Mouse (Mus musculus) midbrain, embryonic 16.5 days (tissue): ENCODE results near the gene Mcm10. TPM values are rescaled to one million over a fixed set of nuclear protein-coding genes. Genes with fewer than 3 reads are reported as not detected.
"Not testable (repeated sequence)": the region's sequence is repeated elsewhere in the genome, so short reads cannot be mapped to it uniquely, and the experiment has no call there.

Source experiments
- ATAC-seq: fragments of 200-750 bp; cut with Nextera tagmentation; 2 replicates; pipeline ENCODE4 v1.8.0; 2017; ENCODE audit warnings: moderate TSS enrichment
- H3K27ac ChIP-seq: fragments of 300-500 bp; sonication (generic); 2 replicates; pipeline ENCODE4 v1.5.1; 2014; ENCODE audit warnings: mild to moderate bottlenecking, low read length, mixed read lengths
- H3K27me3 ChIP-seq: fragments of 300-500 bp; sonication (generic); 2 replicates; pipeline ENCODE4 v1.6.1; 2014; ENCODE audit warnings: low read depth, low read length, mixed read lengths; ENCODE audit not compliant: control insufficient read depth, insufficient read depth
- H3K36me3 ChIP-seq: fragments of 300-500 bp; sonication (generic); 2 replicates; pipeline ENCODE4 v1.6.1; 2014; ENCODE audit warnings: mild to moderate bottlenecking, low read length, moderate library complexity, mixed read lengths; ENCODE audit not compliant: control insufficient read depth, insufficient read depth
- H3K4me1 ChIP-seq: fragments of 300-500 bp; sonication (generic); 2 replicates; pipeline ENCODE4 v1.6.1; 2014; ENCODE audit warnings: mild to moderate bottlenecking, low read length, mixed read lengths; ENCODE audit not compliant: control insufficient read depth, insufficient read depth
- H3K4me2 ChIP-seq: fragments of 300-500 bp; sonication (generic); 2 replicates; pipeline ENCODE4 v1.6.1; 2014; ENCODE audit warnings: mild to moderate bottlenecking, low read length, mixed read lengths
- H3K4me3 ChIP-seq: fragments of 300-500 bp; sonication (generic); 2 replicates; pipeline ENCODE4 v1.5.1; 2014; ENCODE audit warnings: low read depth, mild to moderate bottlenecking, low read length, moderate library complexity, mixed read lengths
- H3K9ac ChIP-seq: fragments of 300-500 bp; sonication (generic); 2 replicates; pipeline ENCODE4 v1.6.1; 2014; ENCODE audit warnings: low read depth, low read length, mixed read lengths
- H3K9me3 ChIP-seq: fragments of 300-500 bp; sonication (generic); replicated peaks from 2 replicates; pipeline ENCODE4 v1.6.1; 2014; ENCODE audit warnings: mild to moderate bottlenecking, low read length, mixed read lengths; ENCODE audit not compliant: control insufficient read depth, poor library complexity, severe bottlenecking
- WGBS: fragments of 180-500 bp; shearing (Covaris S2); extraction: QIAGEN DNeasy Blood & Tissue Kit; methylation state at CpG from one replicate; pipeline ENCODE4 v1.1.7; 2014; 5-methylcytosine and 5-hydroxymethylcytosine counted together
- polyA plus RNA-seq: library from polyadenylated mRNA; unstranded; fragments of >200 nt; fragmentation: Nextera tagmentation; extraction: Ambion mirVana; gene quantifications from 2 replicates; pipeline ENCODE4 v1.2.1, GENCODE M21; 2015

The Mcm10 gene
- polyA plus RNA-seq, 1 experiment from 2014 or later, result 3.0 TPM

DNA sequence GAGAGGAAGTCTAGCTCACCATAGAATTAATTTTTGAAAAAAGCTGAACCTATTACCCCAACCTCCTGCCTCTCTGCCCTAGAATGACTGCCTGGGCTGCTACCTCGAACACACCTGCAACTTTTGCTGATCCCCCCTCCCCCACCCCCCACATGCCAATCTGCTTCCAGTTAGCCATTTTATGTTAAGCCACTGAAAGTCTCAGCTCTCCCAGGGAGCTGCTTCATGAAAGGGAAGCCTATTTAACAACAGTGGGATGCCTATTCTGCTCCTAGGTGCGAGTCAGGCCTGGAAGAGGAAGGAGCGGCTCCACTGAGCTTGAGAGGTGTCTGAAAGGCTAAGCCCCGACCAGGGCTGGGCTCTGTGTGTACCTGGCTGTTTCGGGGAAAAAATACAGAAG lies 28.6 kb downstream of the Mcm10 start:
- Histone ChIP-seq H3K4me1 (no peaks in the 10 kb centered on the region), H3K4me3 (no peak overlapping the region), H3K4me2 (no peak overlapping the region), H3K27ac (no peak overlapping the region), H3K9ac (no peak overlapping the region), H3K36me3 (no peaks in the 10 kb centered on the region), H3K27me3 (no peaks in the 10 kb centered on the region), H3K9me3 (no peaks in the 10 kb centered on the region)
- 21% methylated on average over 5 of the region's 5 CpGs for WGBS
- ATAC-seq, result no peak

DNA sequence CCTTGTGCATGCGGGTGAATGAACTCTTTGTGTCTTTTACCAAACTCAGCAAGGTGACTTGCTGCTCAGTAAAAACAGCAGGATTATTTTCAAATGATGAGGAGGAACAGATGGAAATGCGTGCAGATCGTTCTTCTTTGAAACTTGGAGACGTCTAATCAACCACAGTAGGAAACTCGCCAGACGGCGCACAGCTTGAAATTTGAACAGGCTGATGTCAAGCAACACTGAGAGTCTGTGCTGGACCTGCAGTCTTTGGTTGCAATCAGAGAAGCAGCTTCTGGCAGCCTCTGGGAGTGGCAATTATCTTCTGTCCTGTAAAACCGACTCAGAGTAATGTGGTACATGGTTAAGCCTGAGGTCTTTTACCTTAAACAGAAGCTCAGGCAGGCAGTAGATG lies 34.5 kb downstream of the Mcm10 start:
- no peak overlapping the region for H3K27ac ChIP-seq
- H3K9ac ChIP-seq, result no peak overlapping the region
- no peak overlapping the region for H3K4me3 ChIP-seq
- H3K27me3 ChIP-seq, result no peaks in the 10 kb centered on the region
- 29% methylated on average over 8 of the region's 8 CpGs for WGBS
- H3K9me3 ChIP-seq, result no peaks in the 10 kb centered on the region
- ATAC-seq, result no peak
- H3K4me1 ChIP-seq, result no peaks in the 10 kb centered on the region
- no peaks in the 10 kb centered on the region for H3K36me3 ChIP-seq
- H3K4me2 ChIP-seq, result no peak overlapping the region

DNA sequence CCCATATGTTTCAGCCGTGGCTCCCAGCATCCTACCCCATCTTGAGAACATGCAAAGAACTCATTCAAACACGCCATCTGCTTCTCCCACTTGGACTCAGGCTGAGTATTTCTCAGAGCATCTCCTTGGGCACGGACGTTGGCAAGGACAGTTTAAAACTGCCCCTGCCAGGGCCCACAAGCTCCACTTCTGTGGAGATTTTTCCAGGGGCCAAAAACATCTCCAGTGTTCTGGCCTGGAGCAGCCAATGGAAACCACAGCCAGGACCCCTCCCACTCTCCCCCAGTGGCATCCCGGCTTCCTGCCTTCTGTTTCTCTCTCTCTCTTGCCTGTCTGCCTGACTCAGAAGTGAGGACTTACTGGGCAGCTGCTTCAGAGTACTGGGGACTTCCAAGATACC lies 36.8 kb downstream of the Mcm10 start, which contains the start of gene Ucma:
Gene Ucma, plus strand, starts transcription at position 316 of the 400 bp plus-strand sequence.
- ATAC-seq, result no peak

DNA sequence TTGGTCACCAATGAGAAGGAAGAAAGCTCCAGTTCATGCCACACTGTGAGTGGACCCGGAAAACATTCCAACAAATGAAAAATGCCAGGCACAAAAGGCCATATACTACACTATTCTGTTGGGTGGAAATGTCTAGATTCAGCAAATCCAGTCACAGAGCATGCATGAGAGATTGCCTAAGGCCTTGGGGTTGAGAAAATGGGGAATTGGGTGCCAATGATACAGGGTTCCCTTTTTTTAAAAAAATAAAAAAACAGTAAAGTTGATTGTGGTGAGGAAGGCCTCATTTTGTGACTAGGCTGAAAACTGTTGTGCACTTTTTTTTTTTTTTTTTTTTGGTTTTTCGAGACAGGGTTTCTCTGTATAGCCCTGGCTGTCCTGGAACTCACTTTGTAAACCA lies 43.5 kb downstream of the Mcm10 start:
- Histone ChIP-seq H3K27me3 (no peaks in the 10 kb centered on the region), H3K4me1 (no peaks in the 10 kb centered on the region), H3K4me2 (no peak overlapping the region), H3K27ac (no peak overlapping the region), H3K9ac (no peak overlapping the region), H3K4me3 (no peak overlapping the region), H3K9me3 (no peaks in the 10 kb centered on the region), H3K36me3 (no peaks in the 10 kb centered on the region)
- ATAC-seq, result no peak
- 95% methylated on average over 1 of the region's 2 CpGs for WGBS

More for the DNA sequence above, 36.8 kb downstream of the Mcm10 start, which contains the start of gene Ucma:
- Histone ChIP-seq H3K9ac (no peak within 1 kb of the TSS), H3K9me3 (no peaks in the 10 kb centered on the region), H3K36me3 (no peaks in the 10 kb centered on the region), H3K4me3 (no peak within 1 kb of the TSS), H3K27ac (no peak within 1 kb of the TSS), H3K27me3 (no peaks in the 10 kb centered on the region), H3K4me2 (no peak within 1 kb of the TSS), H3K4me1 (no peaks in the 10 kb centered on the region)
- 68% methylated on average over 5 of the region's 5 CpGs for WGBS

DNA sequence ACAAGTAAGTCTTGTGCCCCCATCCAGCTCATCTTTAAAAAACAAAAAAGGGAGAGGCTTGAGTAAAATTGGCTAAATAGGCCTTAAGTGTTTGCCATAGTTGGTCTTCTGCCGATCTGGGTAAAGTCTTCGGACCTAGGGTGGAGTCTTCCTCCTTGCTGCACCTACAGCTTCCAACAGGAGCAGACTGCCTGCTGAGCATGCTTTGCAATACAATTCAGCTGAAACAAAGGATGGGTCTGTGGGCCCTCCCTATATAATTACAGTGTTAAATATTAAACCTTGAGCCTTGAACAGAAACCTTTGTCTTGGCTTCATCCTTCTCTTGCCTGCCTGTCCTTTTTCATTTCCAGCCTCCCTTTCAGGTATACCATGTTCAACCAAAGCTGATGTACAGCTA lies 44.8 kb downstream of the Mcm10 start:
- H3K4me1 ChIP-seq, result no peaks in the 10 kb centered on the region
- 89% methylated on average over 2 of the region's 2 CpGs for WGBS
- H3K36me3 ChIP-seq, result no peaks in the 10 kb centered on the region
- H3K4me2 ChIP-seq, result no peak overlapping the region
- no peak for ATAC-seq
- no peak overlapping the region for H3K4me3 ChIP-seq
- H3K9ac ChIP-seq, result no peak overlapping the region
- H3K27ac ChIP-seq, result no peak overlapping the region
- H3K9me3 ChIP-seq, result no peaks in the 10 kb centered on the region
- H3K27me3 ChIP-seq, result no peaks in the 10 kb centered on the region

DNA sequence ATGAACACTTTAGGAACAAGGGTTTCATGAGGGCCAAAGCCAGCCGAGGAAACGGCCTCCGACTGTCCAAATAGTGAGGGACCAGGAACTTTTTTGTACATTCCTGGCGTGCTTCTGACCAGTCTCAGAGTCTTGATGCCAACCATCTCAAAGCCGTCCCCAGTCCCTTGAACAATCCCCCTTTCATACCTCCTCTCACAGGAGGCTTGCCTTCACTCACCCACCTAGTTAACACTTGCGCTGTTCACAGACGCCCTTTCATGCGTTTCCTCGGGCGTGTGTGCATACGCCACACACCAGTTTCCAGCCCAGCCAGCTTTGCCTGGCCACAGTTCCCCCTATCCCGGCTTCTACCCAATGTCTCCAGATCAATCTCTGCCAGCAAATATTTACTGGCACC lies 54.6 kb downstream of the Mcm10 start:
- H3K36me3 ChIP-seq, result no peaks in the 10 kb centered on the region
- no peaks in the 10 kb centered on the region for H3K27me3 ChIP-seq
- 92% methylated on average over 12 of the region's 12 CpGs for WGBS
- no peak overlapping the region for H3K4me3 ChIP-seq
- H3K9me3 ChIP-seq, result no peaks in the 10 kb centered on the region
- H3K9ac ChIP-seq, result no peak overlapping the region
- no peak for ATAC-seq
- no peak overlapping the region for H3K4me2 ChIP-seq
- no peak overlapping the region for H3K27ac ChIP-seq
- H3K4me1 ChIP-seq, result no peaks in the 10 kb centered on the region

DNA sequence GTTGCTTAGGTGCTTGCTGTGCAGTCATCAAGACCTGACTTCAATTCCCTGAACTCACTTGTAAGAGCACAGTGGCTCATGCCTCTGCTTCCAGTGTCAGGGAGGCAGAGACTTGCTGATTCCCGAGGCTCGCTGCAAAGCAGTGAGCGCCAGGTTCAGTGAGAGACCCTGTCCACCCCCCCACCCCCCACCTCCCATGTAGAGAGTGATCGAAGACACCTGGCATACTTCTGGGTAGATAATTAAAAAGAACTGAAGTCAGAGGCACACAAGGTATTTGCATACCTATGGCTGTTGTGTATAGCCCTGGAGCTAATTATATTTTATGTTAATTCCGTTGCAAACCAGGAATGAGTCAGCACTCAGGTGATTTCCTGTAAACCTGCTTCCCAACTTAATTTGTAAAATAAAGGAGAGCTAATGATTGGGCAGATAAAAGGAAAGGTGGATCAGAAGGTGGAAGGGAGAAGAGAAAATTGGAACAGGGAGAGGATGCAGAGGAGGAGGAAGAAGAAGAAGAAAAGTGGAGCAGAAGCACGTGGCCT lies 58.3 kb downstream of the Mcm10 start:
- ATAC-seq, result no peak
- H3K9ac ChIP-seq, result no peak overlapping the region
- 88% methylated on average over 6 of the region's 6 CpGs for WGBS
- H3K27ac ChIP-seq, result no peak overlapping the region
- H3K9me3 ChIP-seq, result no peaks in the 10 kb centered on the region
- H3K36me3 ChIP-seq, result no peaks in the 10 kb centered on the region
- H3K4me3 ChIP-seq, result no peak overlapping the region
- no peaks in the 10 kb centered on the region for H3K4me1 ChIP-seq
- H3K4me2 ChIP-seq, result no peak overlapping the region
- no peaks in the 10 kb centered on the region for H3K27me3 ChIP-seq

DNA sequence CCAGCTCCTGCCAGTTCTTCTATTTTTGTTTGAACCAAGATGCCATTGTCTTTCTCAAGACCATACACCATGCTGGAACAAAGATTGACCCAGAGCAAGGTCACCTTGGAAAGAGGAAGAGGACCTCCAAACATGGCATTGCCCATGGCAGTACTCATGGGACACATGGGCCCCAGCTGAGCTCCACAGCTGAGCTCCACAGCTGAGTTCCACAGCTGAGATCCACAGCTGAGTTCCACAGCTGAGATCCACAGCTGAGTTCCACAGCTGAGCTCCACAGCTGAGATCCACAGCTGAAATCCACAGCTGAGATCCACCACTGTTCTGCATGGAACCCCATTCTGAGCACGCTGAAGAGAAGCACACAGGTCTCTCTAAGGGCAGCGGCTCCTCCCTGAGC lies 61.6 kb downstream of the Mcm10 start:
- 91% methylated on average over 2 of the region's 2 CpGs for WGBS
- Histone ChIP-seq H3K27me3 (no peaks in the 10 kb centered on the region), H3K9me3 (no peaks in the 10 kb centered on the region), H3K4me1 (no peaks in the 10 kb centered on the region), H3K36me3 (no peaks in the 10 kb centered on the region), H3K9ac (no peak overlapping the region), H3K4me2 (no peak overlapping the region), H3K27ac (no peak overlapping the region), H3K4me3 (no peak overlapping the region)
- no peak for ATAC-seq

DNA sequence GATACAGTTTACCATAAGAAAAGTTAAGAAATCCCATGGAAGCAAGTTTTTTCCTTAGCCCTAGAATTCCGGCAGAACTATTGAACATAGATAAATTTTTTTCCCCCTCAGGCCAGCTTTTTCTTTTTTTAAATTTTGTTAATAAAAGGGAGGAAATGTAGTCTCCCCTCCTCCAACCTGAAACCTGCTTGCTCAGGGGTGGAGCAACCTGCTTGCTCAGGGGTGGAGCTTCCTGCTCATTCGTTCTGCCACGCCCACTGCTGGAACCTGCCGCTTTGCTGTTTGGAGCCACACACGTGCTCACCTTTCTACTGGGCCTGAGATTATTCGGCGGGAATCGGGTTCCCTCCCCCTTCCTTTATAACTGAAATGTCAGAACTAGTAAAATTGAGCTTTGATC lies 62.9 kb downstream of the Mcm10 start:
- not testable (repeated sequence) for H3K36me3 ChIP-seq, H3K27me3 ChIP-seq, ATAC-seq, H3K4me2 ChIP-seq, H3K27ac ChIP-seq, H3K9me3 ChIP-seq, H3K9ac ChIP-seq, H3K4me1 ChIP-seq, H3K4me3 ChIP-seq
- 84% methylated on average over 5 of the region's 8 CpGs for WGBS
